Mouse (Mus musculus) adrenal gland, postnatal 10 days (tissue): ENCODE data around the gene Phex. TPM values are rescaled to one million over a fixed set of nuclear protein-coding genes. Genes with fewer than 3 reads are reported as not detected.

ENCODE experiments used
- DNase-seq: peaks from one replicate; pipeline ENCODE4 v3.0.0; 2021; ENCODE audit warnings: mixed read lengths
- long read RNA-seq, 2 experiments: library from polyadenylated mRNA; stranded (forward); transcript quantifications; one replicate each; pipeline ENCODE4 v2.0.0; 2021
- total RNA-seq, 2 experiments: library from RNA; stranded (reverse); gene quantifications; 2 replicates each; pipeline ENCODE4 v1.2.3; 2021

The Phex gene
- 1 to 10 TPM in 1 of 2 experiments, under 1 TPM in 1; 0.30 to 3.1 TPM for total RNA-seq
- long read RNA-seq, experiment 1, partial matches to known transcripts, result 0 of 2 reads
- long read RNA-seq, experiment 1, other reads (novel, unspliced or antisense), result 2 of 2 reads
- long read RNA-seq, experiment 2, partial matches to known transcripts, result 0 of 4 reads
- long read RNA-seq, experiment 2, other reads (novel, unspliced or antisense), result 4 of 4 reads

DNA sequence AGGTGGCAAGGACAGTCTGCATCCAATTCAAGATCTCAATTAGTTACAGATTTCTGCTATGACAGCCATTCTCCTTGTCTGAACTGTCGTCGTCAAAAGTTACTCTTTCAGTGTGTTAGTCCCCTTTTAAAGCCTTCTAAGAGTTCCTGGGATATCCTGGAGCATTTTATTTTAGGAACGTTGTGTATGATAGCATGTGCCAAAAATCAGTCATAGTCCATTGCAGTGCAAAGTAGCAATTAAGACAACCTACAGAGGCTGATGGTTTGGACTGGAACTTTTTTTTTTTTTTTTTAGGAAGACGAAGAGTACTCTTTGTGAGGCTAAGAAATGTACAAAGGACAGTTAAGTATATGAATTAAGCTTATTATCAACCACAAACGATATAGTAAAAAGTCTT, at the start of gene Phex:
TSS of gene Phex (minus strand) at position 101 of the 400 bp plus-strand sequence.
- DNase-seq, result no peak

DNA sequence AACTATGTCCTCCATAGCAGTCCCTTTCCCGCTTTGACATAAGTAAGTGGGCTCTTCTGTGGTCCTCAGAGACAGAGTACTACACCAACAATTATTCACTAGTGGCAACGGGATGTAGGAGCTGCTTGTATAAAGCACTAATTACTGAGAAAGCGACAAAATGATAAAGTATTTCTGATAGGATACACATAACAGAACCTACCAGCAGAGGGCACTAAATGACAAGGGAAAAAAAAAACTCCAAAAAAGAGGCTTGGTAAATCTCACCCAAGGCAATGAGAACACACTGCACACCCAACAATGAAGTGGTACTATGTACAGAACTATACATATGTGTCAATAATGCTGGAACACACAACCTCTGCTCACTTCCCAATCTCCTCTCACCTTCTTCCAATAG, 47.6 kb upstream of the Phex start:
- no peak for DNase-seq

DNA sequence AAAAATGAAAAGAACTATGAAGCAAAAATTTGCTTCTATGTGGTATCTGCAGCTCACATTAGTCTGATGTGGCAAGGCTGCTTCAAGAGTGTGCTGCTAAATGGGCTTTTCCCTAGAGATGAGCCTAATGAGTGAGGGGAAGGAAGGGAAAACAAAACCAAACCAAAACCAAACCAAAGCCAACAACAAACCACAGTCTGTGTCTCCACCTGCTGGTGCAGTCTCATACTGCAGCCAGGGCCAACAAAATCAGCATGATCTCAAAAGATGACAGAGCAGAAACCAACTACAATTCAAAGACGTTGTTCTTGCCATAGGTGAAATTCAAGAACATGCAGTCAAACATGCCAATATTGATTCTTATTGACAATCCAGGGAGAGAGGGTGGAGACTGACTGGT, 39.3 kb upstream of the Phex start:
- peak; percentile 66 for DNase-seq

DNA sequence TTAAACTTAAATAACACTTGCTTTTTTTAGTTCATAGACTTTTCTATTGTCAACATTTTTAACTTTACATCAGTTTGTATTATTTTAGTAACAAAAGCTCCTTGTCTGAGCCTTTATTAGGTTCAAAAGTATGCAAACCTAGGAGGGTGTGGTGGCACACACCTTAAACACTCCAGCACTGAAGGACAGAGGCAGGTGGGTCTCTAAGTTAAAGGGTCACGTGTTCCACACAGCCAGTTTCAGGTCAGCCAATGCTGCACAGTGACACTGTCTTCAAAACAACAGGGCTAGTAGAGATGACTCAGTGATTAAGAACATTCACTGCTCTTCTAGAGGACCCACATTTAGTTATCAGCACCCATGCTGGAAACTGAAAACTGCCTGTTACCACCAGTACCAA, 33.9 kb upstream of the Phex start:
- no peak for DNase-seq

DNA sequence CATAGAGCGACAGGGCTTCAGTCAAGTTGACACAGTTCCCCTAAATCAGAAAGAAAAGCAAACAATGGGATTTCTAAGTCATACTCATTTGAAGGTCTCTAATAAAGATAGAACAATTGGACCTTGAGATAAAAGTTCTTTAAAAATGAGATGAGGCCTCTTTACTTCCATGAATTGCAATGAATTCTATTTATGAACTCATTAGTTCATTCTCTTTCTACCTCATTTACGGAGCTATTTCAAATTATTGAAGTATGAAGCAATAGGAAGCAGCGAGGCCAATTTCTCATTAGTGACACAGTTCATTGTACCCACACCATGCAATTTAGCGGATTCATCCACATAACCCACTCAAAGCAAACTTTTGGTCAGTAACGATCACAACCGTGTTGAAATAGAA, 32.3 kb upstream of the Phex start:
- DNase-seq, result no peak

DNA sequence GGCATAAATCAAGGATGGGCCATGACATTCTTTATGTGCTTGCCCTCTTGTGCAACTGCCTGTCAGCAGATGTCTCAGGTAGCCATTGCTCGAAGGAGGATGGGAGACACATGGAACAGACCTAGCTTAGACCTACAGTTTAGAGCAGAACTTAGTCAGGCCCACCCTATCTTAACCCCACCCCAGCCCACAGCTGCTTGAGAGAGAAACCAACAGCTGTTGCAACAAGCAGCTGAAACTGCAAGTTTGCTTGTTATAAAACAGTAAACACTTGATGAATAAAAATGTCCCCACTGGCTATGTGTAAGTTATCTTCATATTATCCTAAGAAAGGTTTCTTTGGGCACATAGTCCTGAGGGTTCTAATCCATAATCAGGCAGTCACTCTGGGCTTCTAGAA, 19.7 kb upstream of the Phex start:
- DNase-seq, result no peak

DNA sequence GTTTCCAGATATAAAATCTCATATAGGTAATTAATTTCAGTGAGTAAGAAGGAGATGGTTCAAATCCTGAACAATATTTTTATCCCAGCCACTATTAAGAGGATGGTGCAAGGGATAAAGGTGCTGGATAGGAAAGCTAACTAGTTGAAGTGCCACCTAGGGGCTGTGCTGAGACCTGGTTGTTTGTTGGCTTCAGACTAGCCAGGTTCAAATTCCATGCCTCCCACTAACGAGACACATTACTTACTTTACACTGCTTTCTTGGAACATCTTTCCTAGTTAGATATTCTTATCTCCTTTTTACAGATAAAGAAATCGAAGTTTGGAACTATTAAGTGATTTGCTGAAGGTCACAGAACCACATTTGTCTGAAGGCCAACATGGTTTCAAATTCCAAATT, 4.3 kb upstream of the Phex start:
- no peak for DNase-seq

DNA sequence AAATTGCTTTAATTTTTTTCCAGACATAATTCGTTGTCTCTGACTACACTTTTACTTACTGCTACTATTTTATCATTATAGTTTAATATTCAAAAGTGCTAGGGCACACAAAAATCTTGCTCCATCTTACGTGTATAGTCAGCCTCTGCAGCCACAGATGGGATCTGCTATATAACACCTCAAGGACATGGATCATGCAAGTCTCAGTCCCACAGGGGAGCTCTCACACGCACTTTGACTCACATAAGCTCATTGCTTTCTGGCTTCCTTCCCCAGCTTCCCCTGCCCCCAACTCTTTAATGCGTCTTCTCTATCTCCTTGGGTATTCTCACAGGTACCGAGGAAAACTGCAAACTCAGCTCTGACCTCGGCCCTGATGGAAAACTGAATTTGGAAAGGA, 10.2 kb downstream of the Phex start:
- peak; percentile 4 for DNase-seq

DNA sequence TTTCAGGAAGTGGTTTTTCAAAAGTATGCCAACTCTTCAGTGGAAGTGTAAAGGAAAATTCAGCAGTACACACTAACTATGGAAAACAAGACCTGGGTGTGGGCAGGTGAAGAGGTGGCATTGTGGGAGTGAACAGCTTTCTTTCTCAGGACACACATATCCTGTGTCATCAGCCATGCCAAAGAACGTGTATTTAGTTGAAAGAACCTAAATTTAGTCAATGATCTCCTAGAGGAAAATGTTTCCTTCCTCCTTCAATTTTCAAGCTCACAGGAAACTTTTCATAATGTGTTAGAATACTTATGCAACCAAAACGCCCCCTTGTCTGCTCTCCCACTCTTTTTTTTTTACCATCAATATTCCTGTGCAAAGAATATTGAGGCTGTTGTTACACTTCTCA, 23.9 kb downstream of the Phex start:
- DNase-seq, result no peak

DNA sequence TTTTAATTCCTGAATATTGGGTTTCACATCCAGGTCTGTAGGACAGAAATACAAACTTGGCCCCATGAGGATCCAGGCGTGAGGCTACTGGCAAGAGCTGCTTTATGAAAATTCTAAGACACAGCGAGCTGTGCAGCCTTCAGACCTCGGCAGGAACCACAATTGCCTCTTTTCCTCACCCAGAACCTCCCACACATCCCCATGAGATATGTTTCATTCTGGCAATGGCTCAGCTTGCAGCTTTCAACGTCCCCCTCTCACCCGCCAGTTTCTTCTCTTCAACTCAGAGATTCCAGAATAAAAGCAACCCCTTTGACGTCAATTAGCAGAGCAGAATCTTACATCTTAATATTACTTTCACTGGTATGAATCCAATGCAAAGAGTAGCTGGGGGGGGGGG, 25.0 kb downstream of the Phex start:
- no peak for DNase-seq

DNA sequence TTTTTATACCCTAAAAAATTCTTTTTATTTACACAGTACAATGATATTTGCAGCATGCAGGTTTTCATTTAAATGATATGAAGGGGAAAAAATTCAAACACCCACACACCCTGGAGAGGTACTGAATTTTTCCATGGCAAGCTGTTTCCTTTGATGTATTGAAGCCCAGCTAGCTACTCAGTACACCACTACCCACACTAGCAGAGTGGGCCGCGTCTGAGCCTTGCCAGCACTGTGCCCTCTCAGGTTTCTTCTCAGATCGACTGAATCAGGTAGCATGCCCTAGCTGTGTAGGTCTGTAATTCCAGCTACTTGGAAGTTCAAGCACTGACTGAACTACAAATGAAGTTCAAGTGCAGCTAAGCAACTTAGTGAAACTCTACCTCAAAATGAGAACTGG, 26.7 kb downstream of the Phex start:
- no peak for DNase-seq

DNA sequence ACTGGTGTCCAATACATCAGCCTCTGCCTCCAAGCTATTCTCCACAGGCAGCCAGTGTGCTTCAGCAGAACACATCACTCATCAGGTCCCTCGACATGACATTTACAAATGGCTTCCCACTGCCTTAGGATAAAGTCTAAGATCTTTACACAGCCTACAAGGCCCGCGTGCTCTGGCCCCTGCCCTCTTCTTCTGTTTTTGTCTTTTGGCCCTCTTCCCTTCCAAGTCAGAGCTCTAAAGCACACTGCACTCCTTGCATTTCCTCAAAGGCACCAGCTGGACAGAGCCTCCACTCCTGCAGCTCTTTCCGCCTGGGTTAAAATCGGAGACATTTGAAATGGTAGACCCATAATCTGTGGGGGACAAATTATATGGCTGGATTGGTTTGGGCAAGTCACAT, 28.1 kb downstream of the Phex start:
- no peak for DNase-seq

DNA sequence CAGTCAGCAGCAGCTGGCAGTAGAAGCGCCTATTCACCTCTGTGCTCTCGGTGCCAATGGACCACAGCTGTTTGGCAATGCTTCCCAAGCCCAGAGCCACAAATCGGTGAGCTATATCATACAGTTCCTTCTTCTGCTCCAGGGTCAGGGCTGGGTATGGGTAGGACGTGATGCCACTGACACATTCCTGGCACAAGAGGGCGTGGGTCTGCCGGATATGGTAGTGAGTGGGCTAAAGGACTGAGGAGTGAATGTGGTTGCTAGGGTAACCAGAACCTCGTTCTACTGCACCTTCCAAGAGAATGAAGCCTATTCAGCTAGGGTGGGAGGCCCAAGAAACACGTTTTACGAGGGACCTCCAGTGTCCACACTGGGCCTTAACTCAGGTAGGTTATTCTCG, 36.3 kb downstream of the Phex start:
- DNase-seq, result peak; percentile 14

DNA sequence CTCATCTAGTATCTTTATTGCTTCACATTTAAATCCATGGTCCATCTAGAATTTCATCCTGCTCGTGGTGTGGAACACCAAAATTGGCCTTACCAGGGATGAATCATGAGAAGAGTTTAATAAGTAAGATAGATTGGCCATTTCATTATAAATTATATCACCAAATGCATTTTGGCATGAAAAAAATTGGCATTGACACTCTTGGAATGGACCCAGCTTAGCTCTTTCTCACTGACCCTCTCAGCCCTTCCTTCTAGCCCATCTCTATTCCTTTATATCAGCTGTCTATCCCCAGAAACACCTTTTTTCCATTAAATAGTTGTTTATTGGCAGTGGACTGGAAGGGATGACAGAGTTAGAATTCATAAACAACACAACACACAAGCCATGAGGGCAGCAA, 37.7 kb downstream of the Phex start:
- no peak for DNase-seq

DNA sequence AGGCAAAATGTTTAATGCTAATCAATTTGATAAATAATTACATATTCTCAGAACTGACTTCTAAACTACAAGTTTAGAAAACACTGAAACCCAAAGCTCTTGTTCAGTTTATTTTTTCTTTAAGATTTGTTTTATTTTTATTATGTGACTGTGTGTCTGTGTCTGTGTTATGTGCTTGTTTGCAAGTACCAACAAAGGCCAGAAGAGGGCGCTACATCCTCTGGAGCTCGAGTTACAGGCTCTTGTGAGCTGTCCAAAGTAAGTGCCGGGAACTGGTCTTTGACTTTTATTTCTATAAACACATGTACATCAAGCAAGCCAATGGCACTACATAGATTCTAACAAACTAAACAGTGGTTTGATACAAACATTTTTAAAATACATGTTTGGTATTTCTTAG, 41.2 kb downstream of the Phex start:
- no peak for DNase-seq

DNA sequence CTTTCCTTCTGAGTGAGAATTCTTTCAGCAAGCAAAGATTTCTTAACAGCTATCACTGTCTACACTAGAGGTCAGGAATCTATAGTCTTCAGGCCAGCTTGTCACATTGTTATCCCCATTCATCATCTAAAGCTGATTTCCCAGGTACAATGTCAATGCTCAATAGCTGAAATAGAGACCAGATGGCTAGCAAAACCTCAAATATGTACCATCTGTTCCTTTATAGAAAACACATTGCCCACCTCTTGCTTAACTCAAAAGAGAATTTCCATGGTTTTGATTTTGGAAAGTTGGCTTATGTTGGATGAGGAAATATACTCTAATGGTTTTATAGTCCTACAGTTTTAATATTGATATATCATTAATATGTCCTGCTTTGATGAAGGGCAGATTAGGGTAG, 45.9 kb downstream of the Phex start:
- no peak for DNase-seq

DNA sequence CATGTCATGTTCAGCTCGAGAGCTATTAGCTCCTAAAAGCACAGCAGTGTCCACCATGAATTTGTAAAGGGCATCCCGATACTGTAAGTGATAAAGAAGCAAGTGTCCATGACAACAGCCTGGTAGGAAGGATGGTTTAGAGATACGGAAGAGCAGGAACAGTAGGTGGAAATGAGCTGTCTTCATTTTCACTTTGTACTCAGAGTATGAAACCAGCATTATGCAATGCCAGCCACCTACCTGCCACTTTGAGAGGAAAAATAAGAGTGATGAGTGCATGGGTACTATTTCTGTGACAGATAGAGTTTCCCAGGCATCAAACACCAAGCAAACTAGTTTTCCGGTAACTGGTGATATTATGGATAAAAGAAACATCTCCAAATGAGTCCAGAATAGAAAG, 59.6 kb downstream of the Phex start:
- no peak for DNase-seq

DNA sequence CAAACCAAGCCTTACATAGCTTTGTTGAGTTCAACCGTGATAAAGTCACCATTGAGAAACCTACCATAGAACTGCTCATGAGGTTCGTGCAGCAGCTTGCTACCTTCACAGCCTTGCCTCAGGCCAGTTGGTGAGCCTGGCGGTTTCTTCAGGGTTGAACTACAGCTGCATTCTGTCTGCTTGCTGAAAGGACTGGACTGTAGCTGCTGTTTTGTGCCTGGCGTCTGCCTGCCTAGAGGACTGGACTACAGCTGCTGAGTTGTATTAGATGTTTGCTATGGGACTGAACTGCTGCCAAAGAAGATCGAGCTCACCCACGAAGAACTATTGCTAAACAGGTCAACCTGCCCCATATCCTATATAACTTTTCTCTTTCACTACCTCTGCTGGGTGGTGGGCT, 68.9 kb downstream of the Phex start:
- DNase-seq, result no peak

DNA sequence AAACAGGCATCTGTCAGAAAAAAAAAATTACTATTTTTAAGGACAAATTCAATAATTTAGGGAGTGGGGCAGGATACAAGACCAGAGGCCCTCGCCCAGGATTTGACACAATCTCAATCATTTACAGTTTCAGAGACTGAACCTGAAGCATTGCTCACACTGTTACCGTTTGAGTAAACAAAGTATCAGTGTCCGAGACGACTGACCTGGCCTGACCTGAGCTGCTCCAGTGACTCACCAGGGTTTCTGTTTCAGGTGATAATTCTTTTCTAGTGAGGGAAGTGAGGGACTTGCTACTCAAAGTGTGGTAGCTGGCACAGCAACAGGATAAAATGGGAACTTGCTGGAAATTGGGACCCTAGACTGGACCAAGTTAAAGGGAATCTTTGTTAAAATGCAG, 80.4 kb downstream of the Phex start:
- DNase-seq, result no peak

DNA sequence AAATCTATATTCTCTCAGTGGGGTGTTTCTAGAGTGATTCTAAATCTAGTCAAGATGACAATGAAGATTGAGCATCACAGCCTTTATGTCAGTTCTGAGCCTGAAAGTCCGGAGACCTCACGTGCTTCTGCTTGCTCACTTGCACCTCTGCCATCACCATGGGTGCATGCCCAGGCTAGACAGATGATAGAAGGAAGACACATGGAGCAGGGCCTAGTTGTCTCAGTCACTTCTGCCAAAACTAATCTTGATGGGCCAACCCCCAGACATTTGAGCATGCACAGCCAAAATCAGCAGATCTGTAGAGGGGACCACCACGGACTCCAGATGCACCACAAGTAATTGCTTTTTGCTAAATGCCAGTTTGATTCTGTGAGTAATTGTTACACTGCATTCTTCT, 85.3 kb downstream of the Phex start:
- DNase-seq, result no peak

DNA sequence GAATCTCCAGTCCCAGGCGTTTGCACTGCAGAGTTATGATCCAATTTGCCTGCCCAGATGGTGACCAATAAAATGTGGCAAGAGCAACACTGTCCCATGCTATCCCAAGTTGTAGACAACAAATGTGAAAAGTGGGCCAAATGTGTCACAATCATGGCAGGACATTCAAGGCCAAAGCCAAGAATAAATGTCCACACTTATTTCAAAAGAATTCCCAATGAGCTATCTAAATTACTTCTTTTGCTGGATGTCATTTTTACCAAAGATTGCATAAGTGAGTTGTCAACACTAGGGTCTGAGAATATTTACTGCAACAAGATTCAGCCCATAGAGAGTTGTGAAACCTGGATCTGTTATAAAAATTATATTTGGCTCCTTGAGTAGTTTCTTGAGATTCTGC, 86.7 kb downstream of the Phex start:
- DNase-seq, result peak; percentile 39

DNA sequence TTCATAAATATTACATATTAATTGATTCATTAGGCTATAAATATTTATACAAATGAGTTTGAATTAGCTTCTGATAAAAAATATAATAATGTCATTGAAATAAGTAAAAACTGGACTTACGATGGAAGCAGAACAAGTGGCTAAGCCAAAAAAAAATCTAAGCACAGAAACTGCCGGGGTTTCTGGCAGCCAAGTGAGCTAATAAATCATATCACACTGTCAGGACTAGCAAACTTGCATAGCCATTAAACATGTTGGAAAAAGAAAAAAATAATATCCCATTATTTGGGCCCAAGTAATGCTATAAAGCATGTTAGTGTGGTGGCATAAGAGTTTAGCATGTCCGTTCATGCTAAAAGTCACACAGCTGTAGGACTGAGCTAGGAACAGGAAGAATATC, 87.4 kb downstream of the Phex start:
- no peak for DNase-seq

DNA sequence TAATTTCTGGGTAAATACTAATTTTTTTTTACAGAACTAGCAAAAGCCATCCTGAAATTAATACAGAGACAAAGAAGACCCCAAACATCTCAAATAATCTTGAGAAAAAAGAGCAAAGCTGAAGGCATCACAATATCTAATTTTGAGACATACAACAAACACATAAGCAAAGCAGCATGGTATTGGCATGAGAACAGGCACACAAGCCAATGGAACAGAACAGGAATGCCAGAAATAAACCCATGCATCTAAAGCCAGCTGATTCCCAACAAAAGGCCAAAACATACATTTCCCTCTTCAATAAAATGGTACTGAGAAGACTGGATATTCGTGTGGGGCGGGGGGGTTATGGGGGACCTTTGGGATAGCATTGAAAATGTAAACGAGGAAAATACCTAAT, 90.7 kb downstream of the Phex start:
- no peak for DNase-seq

DNA sequence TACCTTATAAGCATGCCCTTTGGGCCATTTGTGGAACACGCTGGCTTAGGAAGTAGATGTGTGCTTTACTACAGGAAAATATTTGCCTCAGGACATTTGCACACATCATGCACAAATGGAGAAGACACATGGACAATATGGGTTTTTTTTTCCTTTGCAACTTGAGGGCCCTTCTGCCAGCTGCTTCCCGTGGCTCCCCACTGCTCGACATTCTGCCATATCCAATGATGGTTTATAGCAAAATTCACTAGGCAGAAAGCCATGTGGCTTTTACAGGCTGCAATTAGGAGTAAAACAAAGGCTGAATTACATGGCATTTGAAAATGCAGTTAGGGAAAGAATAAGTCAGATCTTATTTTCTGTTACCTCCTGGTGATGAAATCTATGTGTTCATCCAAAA, 104.8 kb downstream of the Phex start:
- DNase-seq, result no peak

DNA sequence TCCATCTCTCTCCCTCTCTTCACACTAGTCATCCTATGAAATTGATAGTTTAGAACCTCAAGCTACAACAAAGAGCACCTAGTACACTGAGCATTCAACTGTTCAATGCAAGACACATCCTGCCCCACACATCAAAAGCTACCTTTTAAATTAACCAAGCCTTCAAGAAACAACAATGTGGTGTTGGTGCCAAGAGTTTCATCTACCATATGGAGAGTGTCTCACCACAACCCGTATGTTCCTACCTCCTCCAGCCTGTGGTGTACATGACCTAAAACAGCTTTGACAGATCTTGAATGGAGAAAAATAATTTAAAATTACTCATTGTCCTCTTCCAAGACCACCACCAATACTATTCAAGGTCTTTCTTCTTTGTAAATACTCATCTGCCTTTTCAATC, 106.9 kb downstream of the Phex start:
- DNase-seq, result no peak
